Mouse (Mus musculus): ENCODE data around the gene Calca.
"Not testable (repeated sequence)": the region's sequence is repeated elsewhere in the genome, so short reads cannot be mapped to it uniquely, and the experiment has no call there.

The Calca gene

GRCm38 (mm10) chr7:114636102-114636501 is at the start of gene Calca:
Gene Calca, minus strand, starts transcription at chr7:114636357.
- DNase-seq = no peak

GRCm38 (mm10) chr7:114672697-114673096 is 36.5 kb upstream of the Calca start:
- DNase-seq = no peak

GRCm38 (mm10) chr7:114671405-114671804 is 35.2 kb upstream of the Calca start:
- no peak for DNase-seq

DNA sequence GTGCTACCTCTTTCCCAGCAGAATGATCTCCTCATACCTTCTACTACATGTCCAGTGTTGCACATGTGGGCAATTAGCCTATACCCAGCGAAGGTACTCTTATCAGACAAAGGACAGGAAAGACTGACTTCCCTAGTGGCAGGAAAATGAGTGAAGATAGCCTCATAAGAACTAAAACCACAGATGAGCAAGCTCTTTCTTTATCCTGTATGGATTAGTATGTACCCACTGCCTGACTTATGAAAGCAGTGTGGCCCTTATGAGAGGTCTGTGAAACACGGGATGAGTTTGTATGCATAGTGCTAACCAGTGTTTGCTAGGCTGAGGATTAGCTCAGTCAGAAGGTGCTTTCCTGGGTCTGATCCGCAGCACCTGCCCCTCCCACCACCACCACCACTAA is 13.6 kb upstream of the Calca start:
- no peak for DNase-seq

DNA sequence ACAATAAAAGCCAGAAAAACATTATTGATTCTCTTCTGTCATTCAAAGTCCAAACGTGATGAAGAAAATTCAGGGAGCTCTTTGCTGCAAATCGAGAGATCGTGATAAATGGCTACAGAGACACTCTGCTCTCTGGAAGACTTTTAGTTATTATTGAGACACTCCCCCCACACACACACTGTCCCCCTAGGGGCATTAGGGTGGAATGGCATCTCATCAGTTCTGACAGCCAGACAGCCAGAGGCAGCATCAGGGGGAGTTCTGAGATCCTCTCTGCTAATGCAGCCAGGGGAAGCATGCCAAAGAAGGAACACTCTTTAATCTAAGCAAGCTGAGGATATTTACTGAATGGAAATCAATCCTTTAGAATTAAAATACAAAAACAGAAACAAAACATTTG is 12.6 kb upstream of the Calca start:
- no peak for DNase-seq

GRCm38 (mm10) chr7:114635569-114636101 is 522 bp downstream of the Calca start:
- peak; percentile 12 for DNase-seq

- no peak for DNase-seq
These were observed 1.8 kb downstream of the Calca start for GRCm38 (mm10) chr7:114634386-114634785.

DNA sequence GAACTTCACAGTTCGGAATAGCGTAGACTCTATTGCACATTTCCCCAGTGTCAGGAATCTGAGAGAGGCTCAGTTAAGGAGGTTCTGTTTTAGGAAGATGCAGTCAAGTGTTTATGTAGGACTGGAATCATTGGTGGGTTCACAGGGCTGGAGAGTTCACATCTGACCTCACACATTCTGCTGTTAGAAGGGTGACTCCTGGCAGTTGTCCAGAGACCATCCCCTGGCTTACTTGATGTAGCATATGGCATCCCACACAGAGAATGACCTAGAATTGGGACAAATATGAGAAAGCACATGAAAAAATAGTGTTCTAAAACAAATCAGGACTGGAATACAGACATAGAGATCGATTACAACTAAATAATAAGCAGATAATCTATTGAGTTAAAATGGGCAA is 10.2 kb downstream of the Calca start:
- no peak for DNase-seq

- no peak for DNase-seq
These were observed 19.4 kb downstream of the Calca start for GRCm38 (mm10) chr7:114616759-114617158.

GRCm38 (mm10) chr7:114594391-114594790 is 41.8 kb downstream of the Calca start:
- DNase-seq = not testable (repeated sequence)

DNA sequence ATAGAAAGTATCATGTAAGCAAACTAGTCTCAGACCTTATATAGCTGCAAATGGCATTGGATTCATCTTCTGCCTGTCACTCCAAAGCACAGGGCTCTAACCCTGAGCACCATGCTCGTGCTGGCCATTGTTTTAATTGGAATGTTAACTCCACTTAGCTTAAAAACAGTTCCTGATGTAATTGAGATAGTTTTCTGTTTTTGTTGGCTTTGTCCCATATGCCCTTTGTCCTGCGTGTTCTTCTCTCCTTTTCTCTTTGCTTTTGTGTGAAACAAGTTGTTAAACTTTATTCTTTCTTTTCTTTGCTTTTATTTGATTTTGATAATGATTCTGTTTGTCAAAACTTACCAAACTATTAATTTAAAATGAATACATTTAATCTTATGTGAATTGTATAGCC is 53.7 kb downstream of the Calca start:
- no peak for DNase-seq
